Mouse (Mus musculus) C2C12 (cell line): ENCODE data around the gene Yod1. TPM values are rescaled to one million over a fixed set of nuclear protein-coding genes. Genes with fewer than 3 reads are reported as not detected.

Experiments used
- H3K27me3 ChIP-seq: one replicate; pipeline ENCODE4 v1.6.1; 2011; ENCODE audit not compliant: control insufficient read depth, insufficient read depth, insufficient read length
- H3K36me3 ChIP-seq: one replicate; pipeline ENCODE4 v1.6.1; 2011; ENCODE audit not compliant: control insufficient read depth, insufficient read depth
- H3K4me3 ChIP-seq: one replicate; pipeline ENCODE4 v1.5.1; 2011; ENCODE audit warnings: mild to moderate bottlenecking, control low read depth; ENCODE audit not compliant: poor library complexity, insufficient read depth, severe bottlenecking
- H3K79me2 ChIP-seq: one replicate; pipeline ENCODE4 v1.6.1; 2011; ENCODE audit not compliant: control insufficient read depth, insufficient read depth
- H3K79me3 ChIP-seq: one replicate; pipeline ENCODE4 v1.6.1; 2011; ENCODE audit warnings: low read depth, control low read depth
- H3ac ChIP-seq: one replicate; pipeline ENCODE3; 2011; ENCODE audit warnings: low read depth; ENCODE audit not compliant: control insufficient read depth, insufficient read length
- CEBPB ChIP-seq: IDR thresholded peaks from one replicate; pipeline ENCODE4 v1.6.1; 2011; ENCODE audit warnings: low read depth, mild to moderate bottlenecking, control low read depth, moderate library complexity
- CTCF ChIP-seq: IDR thresholded peaks from one replicate; pipeline ENCODE4 v1.5.1; 2011; ENCODE audit not compliant: control insufficient read depth, insufficient read depth, insufficient read length
- FOSL1 ChIP-seq: IDR thresholded peaks from one replicate; pipeline ENCODE4 v1.8.0; 2011; ENCODE audit warnings: mild to moderate bottlenecking, low read length; ENCODE audit not compliant: poor library complexity, insufficient read depth, severe bottlenecking
- MAX ChIP-seq: IDR thresholded peaks from one replicate; pipeline ENCODE4 v1.6.1; 2011; ENCODE audit warnings: mild to moderate bottlenecking, control low read depth
- MYOD1 ChIP-seq: IDR thresholded peaks from one replicate; pipeline ENCODE4 v1.6.1; 2011; ENCODE audit warnings: low read depth; ENCODE audit not compliant: control insufficient read depth, insufficient read length
- MYOG ChIP-seq: IDR thresholded peaks from one replicate; pipeline ENCODE4 v1.6.1; 2011; ENCODE audit not compliant: control insufficient read depth, insufficient read length; ENCODE audit errors: extremely low read depth
- USF1 ChIP-seq: IDR thresholded peaks from one replicate; pipeline ENCODE4 v1.6.1; 2011; ENCODE audit warnings: low read depth, mild to moderate bottlenecking, control low read depth, moderate library complexity
- polyA plus RNA-seq: library from polyadenylated mRNA; unstranded; fragments of >200 nt; fragmentation: generic; extraction: Trizol; gene quantifications from one replicate; pipeline ENCODE4 v1.2.1, GENCODE M21; 2012; ENCODE audit warnings: missing spikeins

Yod1 gene
- polyA plus RNA-seq, 1 experiment: 0.85 TPM

GRCm38 (mm10) chr1:130767066-130767465 is 49.9 kb downstream of the Yod1 start:
- Histone ChIP-seq H3ac (no peak overlapping the region), H3K79me2 (no peaks in the 10 kb centered on the region), H3K36me3 (no peaks in the 10 kb centered on the region), H3K4me3 (no peak overlapping the region), H3K79me3 (no peaks in the 10 kb centered on the region), H3K27me3 (peaks cover 5% of the 10 kb centered on the region)
- no peak for TF ChIP-seq MYOD1
- TF ChIP-seq MYOG: no peak
- no peak for TF ChIP-seq CTCF
- TF ChIP-seq CEBPB: no peak
- no peak for TF ChIP-seq USF1

GRCm38 (mm10) chr1:130769925-130770324 is 52.8 kb downstream of the Yod1 start:
- no peaks in the 10 kb centered on the region for H3K36me3 ChIP-seq
- H3ac ChIP-seq: no peak overlapping the region
- TF ChIP-seq CTCF (no peak), MAX (no peak), MYOD1 (no peak)
- peaks cover 5% of the 10 kb centered on the region for H3K27me3 ChIP-seq
- H3K79me3 ChIP-seq: no peaks in the 10 kb centered on the region
- H3K4me3 ChIP-seq: no peak overlapping the region
- H3K79me2 ChIP-seq: no peaks in the 10 kb centered on the region

- H3K4me3 ChIP-seq: no peak overlapping the region
- TF ChIP-seq FOSL1: no peak
- TF ChIP-seq USF1: no peak
- no peak for TF ChIP-seq MYOD1
- no peak for TF ChIP-seq MAX
- TF ChIP-seq CTCF: no peak
- no peak for TF ChIP-seq CEBPB
- TF ChIP-seq MYOG: no peak
- H3ac ChIP-seq: no peak overlapping the region
- no peaks in the 10 kb centered on the region for H3K79me3 ChIP-seq
- H3K79me2 ChIP-seq: no peaks in the 10 kb centered on the region
- no peaks in the 10 kb centered on the region for H3K36me3 ChIP-seq
- H3K27me3 ChIP-seq: peaks cover 5% of the 10 kb centered on the region
Observed at GRCm38 (mm10) chr1:130770487-130770886, 53.4 kb downstream of the Yod1 start.

DNA sequence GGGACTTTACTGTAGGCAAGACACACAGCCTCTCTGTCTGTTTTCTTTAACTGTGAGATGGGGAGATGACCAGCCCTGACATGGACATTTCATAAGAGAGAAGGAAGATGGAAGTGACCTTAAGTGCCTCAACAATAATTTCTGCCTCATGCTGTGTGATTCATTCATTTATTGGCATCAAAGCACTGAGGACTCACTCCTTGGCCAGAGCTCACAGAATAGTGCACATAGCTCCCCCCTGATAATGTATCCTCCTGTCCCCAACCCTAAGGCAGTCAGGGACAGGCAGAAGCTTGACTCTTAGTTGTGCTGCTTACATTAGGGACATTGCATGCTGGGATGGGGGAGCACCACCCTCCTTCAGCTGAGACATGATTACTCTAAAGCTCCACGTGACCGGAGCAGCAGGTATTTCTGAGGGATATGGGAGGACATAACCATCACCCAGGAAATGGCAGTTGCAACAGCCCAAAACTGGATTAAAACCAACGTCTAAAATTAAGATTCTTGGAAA is 53.9 kb downstream of the Yod1 start:
- H3K27me3 ChIP-seq: peaks cover 10% of the 10 kb centered on the region
- H3ac ChIP-seq: no peak overlapping the region
- H3K79me2 ChIP-seq: no peaks in the 10 kb centered on the region
- no peak overlapping the region for H3K4me3 ChIP-seq
- H3K36me3 ChIP-seq: no peaks in the 10 kb centered on the region
- TF ChIP-seq CTCF (no peak), MYOG (no peak), USF1 (peak; percentile 8), MYOD1 (no peak), FOSL1 (no peak), MAX (no peak), CEBPB (no peak)
- H3K79me3 ChIP-seq: no peaks in the 10 kb centered on the region

Other genes starting within 250 kb of the Yod1 start
- not detected for gene Zp3r, start 87.7 kb upstream of the Yod1 start, polyA plus RNA-seq
- gene C4bp, start 55.7 kb upstream of the Yod1 start, polyA plus RNA-seq: not detected
- not detected for gene Gm29427, start 1.5 kb upstream of the Yod1 start, polyA plus RNA-seq
- gene Pfkfb2, start 11.9 kb downstream of the Yod1 start, polyA plus RNA-seq: 3.0 TPM
- gene AA986860, start 14.6 kb downstream of the Yod1 start, polyA plus RNA-seq: 0.88 TPM
- not detected for gene Fcamr, start 83.6 kb downstream of the Yod1 start, polyA plus RNA-seq
- gene Pigr, start 109.4 kb downstream of the Yod1 start, polyA plus RNA-seq: not detected
- gene Fcmr, start 148.3 kb downstream of the Yod1 start, polyA plus RNA-seq: not detected
- gene Il24, start 170.1 kb downstream of the Yod1 start, polyA plus RNA-seq: not detected
- not detected for gene Il20, start 194.1 kb downstream of the Yod1 start, polyA plus RNA-seq
- 0.06 TPM for gene Il19, start 222.8 kb downstream of the Yod1 start, polyA plus RNA-seq